Mouse (Mus musculus) midbrain, embryonic 13.5 days (tissue): ENCODE measurements at regions not wholly inside any gene's neighbourhood (a gene's known extent, or its start where the extent isn't known, plus 50 kb on each side); places are given as distances from the start of the nearest gene placed in this dataset.

ENCODE experiments used
- ATAC-seq: fragments of 200-750 bp; cut with Nextera tagmentation; 2 replicates; pipeline ENCODE4 v1.8.0; 2017; ENCODE audit warnings: mild to moderate bottlenecking, moderate TSS enrichment, moderate library complexity
- H3K27ac ChIP-seq: fragments of 300-500 bp; sonication (generic); 2 replicates; pipeline ENCODE4 v1.5.1; 2015; ENCODE audit warnings: inconsistent platforms, mild to moderate bottlenecking, moderate library complexity
- H3K27me3 ChIP-seq: fragments of 300-500 bp; sonication (generic); 2 replicates; pipeline ENCODE4 v1.6.1; 2015; ENCODE audit warnings: mild to moderate bottlenecking, inconsistent platforms
- H3K36me3 ChIP-seq: fragments of 300-500 bp; sonication (generic); 2 replicates; pipeline ENCODE4 v1.6.1; 2015; ENCODE audit warnings: mild to moderate bottlenecking, inconsistent platforms
- H3K4me1 ChIP-seq: fragments of 300-500 bp; sonication (generic); replicated peaks from 2 replicates; pipeline ENCODE4 v1.6.1; 2015; ENCODE audit warnings: inconsistent platforms
- H3K4me2 ChIP-seq: fragments of 300-500 bp; sonication (generic); replicated peaks from 2 replicates; pipeline ENCODE4 v1.6.1; 2015; ENCODE audit warnings: moderate library complexity, mild to moderate bottlenecking, inconsistent platforms
- H3K4me3 ChIP-seq: fragments of 300-500 bp; sonication (generic); replicated peaks from 2 replicates; pipeline ENCODE4 v1.5.1; 2015; ENCODE audit warnings: mild to moderate bottlenecking, inconsistent platforms
- H3K9ac ChIP-seq: fragments of 300-500 bp; sonication (generic); replicated peaks from 2 replicates; pipeline ENCODE4 v1.6.1; 2015; ENCODE audit warnings: mild to moderate bottlenecking, inconsistent platforms
- H3K9me3 ChIP-seq: fragments of 300-500 bp; sonication (generic); 2 replicates; pipeline ENCODE4 v1.6.1; 2016; ENCODE audit warnings: mild to moderate bottlenecking, inconsistent platforms
- WGBS: fragments of 180-500 bp; shearing (Covaris S2); methylation state at CpG from one replicate; pipeline ENCODE4 v1.1.7; 2015; 5-methylcytosine and 5-hydroxymethylcytosine counted together

- no peak overlapping the region for H3K4me2 ChIP-seq
- H3K9me3 ChIP-seq, result no peaks in the 10 kb centered on the region
- WGBS, result 89% methylated on average over 5 of the region's 5 CpGs
- no peak overlapping the region for H3K9ac ChIP-seq
- no peak overlapping the region for H3K27ac ChIP-seq
- peaks cover 3% of the 10 kb centered on the region for H3K4me1 ChIP-seq
- no peak overlapping the region for H3K4me3 ChIP-seq
- H3K27me3 ChIP-seq, result no peaks in the 10 kb centered on the region
- ATAC-seq, result no peak
- H3K36me3 ChIP-seq, result no peaks in the 10 kb centered on the region
These were observed 176.6 kb upstream of the Map3k1 start for GRCm38 (mm10) chr13:111985406-111985805.

GRCm38 (mm10) chr13:111986681-111987080 lies 177.9 kb upstream of the Map3k1 start:
- Histone ChIP-seq H3K9me3 (no peaks in the 10 kb centered on the region), H3K4me1 (peaks cover 13% of the 10 kb centered on the region), H3K4me3 (no peak overlapping the region), H3K27me3 (no peaks in the 10 kb centered on the region), H3K9ac (no peak overlapping the region), H3K27ac (no peak overlapping the region), H3K4me2 (no peak overlapping the region), H3K36me3 (no peaks in the 10 kb centered on the region)
- no peak for ATAC-seq
- WGBS, result 91% methylated on average over 15 of the region's 15 CpGs

DNA sequence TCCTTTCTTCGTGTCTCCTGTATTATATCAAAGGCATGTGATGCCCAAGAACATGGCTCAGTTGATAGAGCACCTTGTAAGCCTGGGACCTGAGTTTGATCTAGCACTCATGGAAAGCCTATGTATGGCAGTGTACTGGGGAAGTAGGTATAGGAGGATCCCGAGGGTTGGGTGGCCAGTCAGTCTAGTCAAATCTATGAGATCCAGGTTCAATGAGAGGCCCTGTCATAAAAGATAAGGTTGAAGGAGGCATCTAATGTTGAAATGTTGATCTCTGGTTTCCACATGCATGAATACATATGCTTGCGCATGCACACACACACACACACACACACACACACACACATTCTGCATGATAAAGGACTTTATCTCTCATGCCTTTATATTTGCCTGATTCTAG lies 178.6 kb upstream of the Map3k1 start:
- Histone ChIP-seq H3K27me3 (no peaks in the 10 kb centered on the region), H3K9me3 (no peaks in the 10 kb centered on the region), H3K4me1 (peaks cover 13% of the 10 kb centered on the region), H3K4me3 (no peak overlapping the region), H3K36me3 (no peaks in the 10 kb centered on the region), H3K4me2 (no peak overlapping the region), H3K9ac (no peak overlapping the region), H3K27ac (no peak overlapping the region)
- 91% methylated on average over 3 of the region's 3 CpGs for WGBS
- ATAC-seq, result no peak

GRCm38 (mm10) chr13:111990913-111991534 lies 182.2 kb upstream of the Map3k1 start:
- H3K9me3 ChIP-seq, result no peaks in the 10 kb centered on the region
- peak; percentile 79 for ATAC-seq
- no peaks in the 10 kb centered on the region for H3K27me3 ChIP-seq
- H3K4me3 ChIP-seq, result no peak overlapping the region
- peak overlapping the region; percentile 25; the same call in 1 of the 2 replicates for H3K27ac ChIP-seq
- H3K4me1 ChIP-seq, result peaks cover 13% of the 10 kb centered on the region
- no peak overlapping the region for H3K9ac ChIP-seq
- H3K36me3 ChIP-seq, result no peaks in the 10 kb centered on the region
- 19% methylated on average over 11 of the region's 11 CpGs for WGBS
- H3K4me2 ChIP-seq, result no peak overlapping the region

- no peak for ATAC-seq
- no peaks in the 10 kb centered on the region for H3K36me3 ChIP-seq
- peaks cover 24% of the 10 kb centered on the region for H3K4me1 ChIP-seq
- 85% methylated on average over 9 of the region's 9 CpGs for WGBS
- H3K27ac ChIP-seq, result no peak overlapping the region
- no peak overlapping the region for H3K4me3 ChIP-seq
- H3K9me3 ChIP-seq, result no peaks in the 10 kb centered on the region
- H3K4me2 ChIP-seq, result no peak overlapping the region
- no peak overlapping the region for H3K9ac ChIP-seq
- H3K27me3 ChIP-seq, result no peaks in the 10 kb centered on the region
These were observed 183.5 kb upstream of the Map3k1 start for GRCm38 (mm10) chr13:111992075-111992847.

DNA sequence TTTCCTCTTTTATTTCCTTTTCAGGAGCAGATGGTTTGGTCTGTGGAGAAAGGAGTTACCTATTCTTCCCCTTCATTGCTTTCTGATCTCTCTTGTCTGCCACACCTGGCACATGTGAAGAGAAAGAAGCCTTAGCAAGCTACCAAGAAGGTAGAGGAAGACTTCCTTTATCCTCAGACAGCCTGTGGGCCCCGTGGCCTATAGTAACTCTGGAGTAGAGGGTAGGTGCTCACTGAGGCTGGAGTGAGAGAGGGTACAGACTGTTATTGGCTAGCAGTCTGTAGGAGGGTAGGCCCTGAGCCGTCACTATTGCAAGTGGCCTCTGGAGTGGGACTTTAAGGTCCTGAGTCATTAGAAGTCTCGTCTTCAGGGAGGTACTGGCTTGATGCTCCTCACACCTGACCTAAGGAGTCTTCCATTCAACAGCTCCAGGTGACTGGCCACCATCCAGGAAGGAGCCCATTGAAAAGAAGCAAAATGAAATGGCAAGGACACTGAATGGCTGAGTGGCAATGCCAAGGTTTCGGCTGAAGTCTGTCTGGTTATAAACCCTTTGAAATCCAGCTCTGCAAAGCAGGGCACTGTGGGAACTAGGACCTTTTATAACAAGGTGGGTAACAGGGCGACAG lies 186.2 kb upstream of the Map3k1 start:
- H3K4me2 ChIP-seq, result no peak overlapping the region

GRCm38 (mm10) chr13:111995716-111996115 lies 186.9 kb upstream of the Map3k1 start:
- H3K4me3 ChIP-seq, result no peak overlapping the region
- peaks cover 23% of the 10 kb centered on the region for H3K4me1 ChIP-seq
- no peak overlapping the region for H3K27ac ChIP-seq
- H3K9ac ChIP-seq, result no peak overlapping the region
- H3K36me3 ChIP-seq, result no peaks in the 10 kb centered on the region
- H3K9me3 ChIP-seq, result no peaks in the 10 kb centered on the region
- no peaks in the 10 kb centered on the region for H3K27me3 ChIP-seq
- ATAC-seq, result no peak
- no peak overlapping the region for H3K4me2 ChIP-seq
- WGBS, result 82% methylated on average over 6 of the region's 6 CpGs

More for the DNA sequence above, 186.2 kb upstream of the Map3k1 start:
- no peaks in the 10 kb centered on the region for H3K36me3 ChIP-seq
- H3K27me3 ChIP-seq, result no peaks in the 10 kb centered on the region
- 82% methylated on average over 5 of the region's 5 CpGs for WGBS
- no peak overlapping the region for H3K4me3 ChIP-seq
- H3K9me3 ChIP-seq, result no peaks in the 10 kb centered on the region
- no peak overlapping the region for H3K27ac ChIP-seq
- no peak overlapping the region for H3K9ac ChIP-seq
- ATAC-seq, result no peak
- peaks cover 24% of the 10 kb centered on the region for H3K4me1 ChIP-seq

GRCm38 (mm10) chr13:111996910-111997309 lies 188.1 kb upstream of the Map3k1 start:
- Histone ChIP-seq H3K4me1 (peaks cover 26% of the 10 kb centered on the region), H3K4me2 (no peak overlapping the region), H3K9ac (no peak overlapping the region; the same call in 1 of the 2 replicates), H3K27me3 (no peaks in the 10 kb centered on the region), H3K4me3 (no peak overlapping the region), H3K36me3 (no peaks in the 10 kb centered on the region), H3K9me3 (no peaks in the 10 kb centered on the region), H3K27ac (no peak overlapping the region)
- ATAC-seq, result peak; percentile 49
- 59% methylated on average over 11 of the region's 11 CpGs for WGBS

GRCm38 (mm10) chr13:111997980-111998945 lies 189.5 kb upstream of the Map3k1 start:
- 69% methylated on average over 11 of the region's 11 CpGs for WGBS
- ATAC-seq, result no peak

GRCm38 (mm10) chr13:111999647-112000292 lies 191.0 kb upstream of the Map3k1 start:
- H3K4me1 ChIP-seq, result peaks cover 33% of the 10 kb centered on the region
- H3K9me3 ChIP-seq, result no peaks in the 10 kb centered on the region
- no peaks in the 10 kb centered on the region for H3K36me3 ChIP-seq
- H3K27ac ChIP-seq, result no peak overlapping the region
- H3K27me3 ChIP-seq, result no peaks in the 10 kb centered on the region
- H3K4me3 ChIP-seq, result no peak overlapping the region
- 93% methylated on average over 6 of the region's 6 CpGs for WGBS
- no peak for ATAC-seq
- H3K9ac ChIP-seq, result no peak overlapping the region
- H3K4me2 ChIP-seq, result no peak overlapping the region

More at GRCm38 (mm10) chr13:111997980-111998945, 189.5 kb upstream of the Map3k1 start:
- no peak overlapping the region for H3K27ac ChIP-seq
- H3K4me3 ChIP-seq, result no peak overlapping the region
- no peak overlapping the region for H3K9ac ChIP-seq
- no peaks in the 10 kb centered on the region for H3K9me3 ChIP-seq
- H3K4me2 ChIP-seq, result no peak overlapping the region
- H3K27me3 ChIP-seq, result no peaks in the 10 kb centered on the region
- peaks cover 33% of the 10 kb centered on the region for H3K4me1 ChIP-seq
- no peaks in the 10 kb centered on the region for H3K36me3 ChIP-seq

DNA sequence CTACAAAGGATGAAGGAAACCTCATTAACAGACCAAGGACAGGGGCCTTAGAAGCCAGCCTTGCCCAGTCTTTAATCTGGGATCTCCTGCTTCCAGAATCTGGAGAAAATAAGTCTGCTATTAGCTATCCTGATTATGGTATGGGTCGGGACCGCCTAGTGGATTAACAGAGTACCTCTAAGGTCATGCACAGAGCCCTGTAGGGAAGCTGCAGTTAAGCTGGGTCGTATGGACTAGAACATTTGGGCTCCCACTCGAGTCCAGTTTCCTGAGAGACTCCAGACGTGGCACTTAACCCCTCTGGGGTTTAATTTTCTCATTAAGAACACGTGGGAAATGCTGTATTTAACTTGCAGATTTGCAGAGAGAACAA lies 191.5 kb upstream of the Map3k1 start:
- H3K36me3 ChIP-seq, result no peaks in the 10 kb centered on the region
- H3K4me3 ChIP-seq, result no peak overlapping the region
- ATAC-seq, result no peak
- H3K4me1 ChIP-seq, result peaks cover 33% of the 10 kb centered on the region
- H3K9ac ChIP-seq, result no peak overlapping the region
- H3K4me2 ChIP-seq, result no peak overlapping the region
- H3K9me3 ChIP-seq, result no peaks in the 10 kb centered on the region
- whole genome bisulfite sequencing, result 44% methylated on average over 6 of the region's 6 CpGs
- no peaks in the 10 kb centered on the region for H3K27me3 ChIP-seq
- H3K27ac ChIP-seq, result no peak overlapping the region
